Mouse (Mus musculus) neutrophil, adult 65 days (primary cell): Measurements from ENCODE around the gene Grk5. TPM values are rescaled to one million over a fixed set of nuclear protein-coding genes. Genes with fewer than 3 reads are reported as not detected.

ENCODE experiments used
- total RNA-seq: library from RNA; stranded (reverse); gene quantifications from 2 replicates; pipeline ENCODE4 v1.2.4, GENCODE M21; 2023

The Grk5 gene
- total RNA-seq, result 26.3 and 30.4 TPM in 2 replicates

GRCm38 (mm10) chr19:60889714-60890315 lies at the start of gene Grk5:
TSS of gene Grk5 (plus strand) at chr19:60889749.

GRCm38 (mm10) chr19:60860868-60861700 lies 28.5 kb upstream of the Grk5 start, which contains the start of gene Sfxn4:
TSS of gene Sfxn4 (minus strand) at chr19:60861479.

GRCm38 (mm10) chr19:60874064-60874694 lies 15.4 kb upstream of the Grk5 start, which contains the start of gene Prdx3:
TSS of gene Prdx3 (minus strand) at chr19:60874556.

GRCm38 (mm10) chr19:61140342-61141206 lies 251.0 kb downstream of the Grk5 start, which contains the start of gene Zfp950:
TSS of gene Zfp950 (minus strand) at chr19:61140840.

Other genes starting within 250 kb of the Grk5 start
- 2.4 and 3.0 TPM in 2 replicates for gene Nanos1, start 133.8 kb upstream of the Grk5 start, total RNA-seq
- 95.1 and 138 TPM in 2 replicates for gene Eif3a, start 99.1 kb upstream of the Grk5 start, total RNA-seq
- gene Fam45a, start 78.2 kb upstream of the Grk5 start, total RNA-seq, result 22.5 and 25.0 TPM in 2 replicates
- gene Sfxn4, start 28.3 kb upstream of the Grk5 start, total RNA-seq, result 0.54 and 1.5 TPM in 2 replicates
- gene Prdx3, start 15.2 kb upstream of the Grk5 start, total RNA-seq, result 19.1 and 25.3 TPM in 2 replicates